Mouse (Mus musculus) ovary, postnatal 14 days (tissue): ENCODE measurements around the gene Olfr620.

Experiments used
- DNase-seq: peaks from one replicate; pipeline ENCODE4 v3.0.0; 2022; ENCODE audit warnings: low spot score

Gene Olfr620

GRCm38 (mm10) chr7:103612434-103612833 lies at the start of gene Olfr620:
Gene Olfr620, minus strand, starts transcription at chr7:103612534.
- no peak for DNase-seq

GRCm38 (mm10) chr7:103644070-103644469 lies 31.7 kb upstream of the Olfr620 start:
- no peak for DNase-seq

- DNase-seq: no peak
Observed at GRCm38 (mm10) chr7:103642602-103643001, 30.3 kb upstream of the Olfr620 start, which contains the start of gene Olfr622. Gene Olfr622, minus strand, starts transcription at chr7:103642702.

- DNase-seq: no peak
Observed at GRCm38 (mm10) chr7:103636795-103637194, 24.5 kb upstream of the Olfr620 start.

GRCm38 (mm10) chr7:103607425-103607824 lies 4.9 kb downstream of the Olfr620 start:
- no peak for DNase-seq

- DNase-seq: no peak
Observed at GRCm38 (mm10) chr7:103600275-103600674, 12.1 kb downstream of the Olfr620 start, which contains the start of gene Olfr619. Gene Olfr619, plus strand, starts transcription at chr7:103600575.

GRCm38 (mm10) chr7:103589803-103590202 lies 22.5 kb downstream of the Olfr620 start, which contains the start of gene Olfr618:
Gene Olfr618, plus strand, starts transcription at chr7:103590103.
- DNase-seq: no peak

GRCm38 (mm10) chr7:103572761-103573160 lies 39.6 kb downstream of the Olfr620 start, which contains the start of gene Olfr617:
Gene Olfr617, plus strand, starts transcription at chr7:103573061.
- DNase-seq: no peak

- DNase-seq: no peak
Observed at GRCm38 (mm10) chr7:103569043-103569442, 43.3 kb downstream of the Olfr620 start, which contains the start of gene Olfr616. Gene Olfr616, minus strand, starts transcription at chr7:103569143.

- DNase-seq: no peak
Observed at GRCm38 (mm10) chr7:103555779-103556178, 56.6 kb downstream of the Olfr620 start, which contains the start of gene Olfr615. Gene Olfr615, plus strand, starts transcription at chr7:103556079.
